Mouse (Mus musculus): ENCODE measurements around the gene Cdh26. TPM values are rescaled to one million over a fixed set of nuclear protein-coding genes. Genes with fewer than 3 reads are reported as not detected.

Gene Cdh26
- polyA plus RNA-seq, 1 experiment, result not detected

DNA sequence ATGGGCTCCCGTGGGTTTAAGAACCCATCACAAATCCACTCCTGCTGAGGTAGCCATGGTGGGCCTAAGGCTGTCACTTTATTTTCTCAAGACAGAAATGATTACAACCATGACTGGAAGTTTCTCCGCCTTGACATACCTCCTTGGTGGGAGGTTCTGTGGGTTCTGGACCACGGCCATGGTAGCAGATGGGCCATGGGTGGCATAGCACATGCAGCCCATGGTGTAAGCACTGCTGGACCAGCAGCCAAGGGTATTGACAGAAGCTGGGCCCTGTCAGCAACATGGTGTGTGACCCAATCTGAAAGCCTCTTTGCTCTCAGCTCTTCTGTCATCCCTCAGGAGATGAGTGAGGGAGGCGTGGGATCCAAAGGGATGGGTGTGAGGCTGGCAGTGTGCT, 106.2 kb downstream of the Cdh26 start:
- TF ChIP-seq E2F4 (IDR thresholded peaks at IDR 0.05; ENCODE audit: insufficient read depth), result no peak
- TF ChIP-seq MYOD1 (IDR thresholded peaks at IDR 0.05; ENCODE audit: control insufficient read depth in 1 of 3, insufficient read length in 2 of 3, low read depth in 2 of 3), result no peak
- TF ChIP-seq MYOG (IDR thresholded peaks at IDR 0.05; ENCODE audit: control insufficient read depth in 1 of 3, insufficient read depth in 1 of 3, insufficient read length in 2 of 3, low read depth in 2 of 3), result no peak
- TF ChIP-seq POLR2AphosphoS2 (IDR thresholded peaks at IDR 0.05; ENCODE audit: insufficient read length, low read depth), result no peak
- TF ChIP-seq MAX (IDR thresholded peaks at IDR 0.05; ENCODE audit: low read depth), result no peak
- no peak for TF ChIP-seq TCF12 (IDR thresholded peaks at IDR 0.05; ENCODE audit: insufficient read depth, poor library complexity, severe bottlenecking)
- no peak for TF ChIP-seq CEBPB (IDR thresholded peaks at IDR 0.05; ENCODE audit: insufficient read depth, poor library complexity, severe bottlenecking)
- TF ChIP-seq SRF (IDR thresholded peaks at IDR 0.05; ENCODE audit: control insufficient read depth, insufficient read length, low read depth), result no peak
- no peak for TF ChIP-seq REST (IDR thresholded peaks at IDR 0.05; ENCODE audit: insufficient read depth, insufficient read length)
- TF ChIP-seq TCF3 (IDR thresholded peaks at IDR 0.05; ENCODE audit: insufficient read length, low read depth), result no peak
- TF ChIP-seq POLR2A (IDR thresholded peaks at IDR 0.05; ENCODE audit: insufficient read length, low read depth), result no peak
- TF ChIP-seq USF1 (IDR thresholded peaks at IDR 0.05; ENCODE audit: low read depth), result no peak
- Histone ChIP-seq H3ac (ENCODE audit: control insufficient read depth, insufficient read length) (no peak overlapping the region), H3K36me3 (ENCODE audit: control insufficient read depth, insufficient read depth) (no peaks in the 10 kb centered on the region), H3K4me2 (ENCODE audit: low read depth) (no peak overlapping the region), H3K4me3 (no peak overlapping the region), H3K27me3 (ENCODE audit: control insufficient read depth, insufficient read depth, insufficient read length) (no peaks in the 10 kb centered on the region), H3K79me2 (ENCODE audit: control insufficient read depth, insufficient read depth) (no peaks in the 10 kb centered on the region)

Other genes starting within 250 kb of the Cdh26 start
- not detected for gene Sycp2, start 22.8 kb upstream of the Cdh26 start, polyA plus RNA-seq (2012; fragmentation: generic; extraction: Trizol)
- gene Ppp1r3d, start 16.1 kb upstream of the Cdh26 start, polyA plus RNA-seq (2012; fragmentation: generic; extraction: Trizol), result not detected
- 0.01 TPM for gene Fam217b, start 16.0 kb upstream of the Cdh26 start, polyA plus RNA-seq (2012; fragmentation: generic; extraction: Trizol)

All from myocyte (in vitro differentiated cells).